Mouse (Mus musculus) hindlimb bud, embryonic 11.5 days (tissue): Measurements from ENCODE around the gene H1fx.
"Not testable (repeated sequence)": the region's sequence is repeated elsewhere in the genome, so short reads cannot be mapped to it uniquely, and the experiment has no call there.

Source experiments
- DNase-seq: peaks from one replicate; pipeline ENCODE4 v3.0.0-alpha.2; 2012; ENCODE audit warnings: low read depth, low spot score; ENCODE audit errors: extremely low spot score

Gene H1fx

GRCm38 (mm10) chr6:87981547-87982256, at the start of gene H1fx:
Gene H1fx, minus strand, starts transcription at chr6:87981637.
- DNase-seq: no peak

DNA sequence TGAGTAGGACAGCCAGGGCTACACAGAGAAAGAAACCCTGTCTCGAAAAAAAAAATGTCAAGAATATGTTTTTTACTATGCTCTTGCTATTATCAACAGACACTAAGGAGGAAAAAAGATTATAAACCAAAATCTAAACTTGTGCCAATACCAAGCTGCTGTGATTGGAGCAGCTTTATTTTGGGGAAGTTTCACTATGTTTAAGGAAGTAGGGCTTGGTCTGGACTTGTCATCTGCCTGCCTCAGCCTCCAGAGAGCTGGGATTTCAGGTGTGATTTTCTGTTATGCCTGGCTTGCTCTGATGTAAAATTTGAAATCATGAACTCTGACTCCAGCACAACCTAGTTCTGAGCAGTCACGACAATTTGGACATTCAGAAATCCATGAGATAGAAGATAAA, 49.0 kb upstream of the H1fx start:
- DNase-seq: no peak

- DNase-seq: no peak
Measured at GRCm38 (mm10) chr6:88027390-88027789, 46.0 kb upstream of the H1fx start.

- DNase-seq: no peak
Measured at GRCm38 (mm10) chr6:88023316-88023890, 42.0 kb upstream of the H1fx start.

DNA sequence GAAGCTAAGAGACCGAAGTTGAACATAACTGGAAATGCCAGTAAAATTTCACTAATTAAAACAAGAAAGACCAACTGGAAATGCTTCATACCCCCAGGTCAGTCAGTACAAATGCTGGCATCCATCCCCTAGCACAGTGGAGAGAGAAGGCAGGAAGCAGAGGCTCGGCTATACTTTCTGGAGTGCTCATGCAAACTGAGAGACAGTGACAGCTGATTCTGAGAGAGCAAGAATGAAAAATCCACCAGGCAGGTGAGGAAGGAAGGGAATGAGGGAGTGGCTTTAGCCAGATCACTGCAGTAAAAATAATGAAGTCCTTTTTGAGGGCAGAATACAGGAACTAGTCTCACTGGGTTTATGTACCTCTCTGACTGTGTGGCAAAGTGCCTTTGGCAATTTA, 37.7 kb upstream of the H1fx start:
- DNase-seq: no peak

DNA sequence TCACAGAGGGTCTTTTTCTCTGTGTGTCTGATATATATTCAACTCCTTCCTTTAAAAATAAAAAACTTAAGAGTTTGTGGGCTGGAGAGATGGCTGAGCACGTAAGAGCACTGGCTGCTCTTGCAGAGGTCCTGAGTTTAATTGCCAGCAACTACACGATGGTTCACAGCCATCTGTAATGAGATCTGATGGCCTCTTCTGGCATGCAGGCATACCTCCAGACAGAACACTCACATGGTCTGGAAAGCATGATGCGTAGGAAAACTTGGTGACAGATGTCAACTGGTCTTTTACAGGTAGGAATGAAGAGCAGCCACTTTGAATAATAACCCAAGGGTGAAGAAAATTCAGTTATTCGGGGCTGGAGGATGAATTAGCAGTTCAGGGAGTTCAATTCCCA, 36.4 kb upstream of the H1fx start:
- DNase-seq: no peak

DNA sequence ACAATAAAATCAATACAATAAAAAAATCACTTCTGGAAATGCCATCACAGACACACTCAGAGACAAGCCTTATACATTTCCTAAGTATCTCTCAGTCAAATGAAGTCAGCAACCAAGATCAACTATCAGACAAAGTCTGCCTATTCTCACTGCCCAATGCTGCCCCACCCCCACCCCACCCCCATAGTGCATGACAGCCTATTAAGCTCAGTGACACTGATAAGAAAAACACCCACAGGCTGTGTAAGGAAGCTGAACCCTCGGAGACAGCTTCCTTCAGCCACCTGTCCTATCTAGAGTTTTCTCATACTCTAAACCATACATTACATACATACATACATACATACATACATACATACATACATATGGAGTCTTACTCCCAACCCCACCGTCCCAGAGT, 34.4 kb upstream of the H1fx start:
- DNase-seq: no peak

DNA sequence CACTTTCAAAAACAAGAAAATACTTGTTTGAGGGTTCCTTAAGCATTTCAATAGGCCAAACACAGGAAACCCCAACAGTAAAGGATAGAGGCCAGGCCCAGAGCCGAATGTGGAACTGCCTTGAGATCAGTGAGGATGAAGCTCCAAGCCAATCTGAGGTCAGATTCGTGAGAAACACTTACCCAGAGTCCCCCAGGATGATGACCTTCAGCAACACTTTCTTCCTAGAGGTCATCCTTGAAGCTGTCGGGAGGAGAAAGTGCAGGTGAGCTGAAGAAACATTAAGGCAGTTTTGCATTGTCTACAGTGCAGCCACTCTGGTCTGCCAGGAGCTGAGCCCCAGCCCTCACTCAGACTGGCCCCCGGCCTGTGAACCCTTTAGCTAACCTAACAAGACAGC, 32.0 kb upstream of the H1fx start:
- DNase-seq: no peak

- DNase-seq: no peak
Measured at GRCm38 (mm10) chr6:88012601-88013000, 31.2 kb upstream of the H1fx start.

- DNase-seq: not testable (repeated sequence)
Measured at GRCm38 (mm10) chr6:88011106-88011505, 29.7 kb upstream of the H1fx start.

- no peak for DNase-seq
Measured at GRCm38 (mm10) chr6:88009209-88009608, 27.8 kb upstream of the H1fx start.

GRCm38 (mm10) chr6:88004773-88005172, 23.3 kb upstream of the H1fx start:
- DNase-seq: not testable (repeated sequence)

DNA sequence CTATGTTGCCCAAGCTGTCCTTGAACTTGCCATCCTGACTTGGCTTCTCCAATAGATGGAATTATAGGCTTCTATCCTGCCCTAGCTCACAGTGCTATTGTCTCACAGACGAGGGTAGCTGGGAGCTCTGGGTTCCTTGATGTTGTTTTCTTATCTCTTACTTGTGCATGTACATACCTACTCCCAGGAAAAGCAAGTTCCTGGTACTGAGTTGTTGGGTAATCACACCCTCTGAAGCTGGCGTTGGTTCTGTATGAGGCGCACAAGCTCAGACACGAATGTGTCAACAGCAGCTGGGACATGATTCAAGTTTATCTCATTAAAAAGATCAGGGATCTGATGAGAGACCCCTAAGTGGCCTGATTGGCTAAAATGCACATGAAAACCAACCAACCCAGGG, 22.0 kb upstream of the H1fx start:
- no peak for DNase-seq

DNA sequence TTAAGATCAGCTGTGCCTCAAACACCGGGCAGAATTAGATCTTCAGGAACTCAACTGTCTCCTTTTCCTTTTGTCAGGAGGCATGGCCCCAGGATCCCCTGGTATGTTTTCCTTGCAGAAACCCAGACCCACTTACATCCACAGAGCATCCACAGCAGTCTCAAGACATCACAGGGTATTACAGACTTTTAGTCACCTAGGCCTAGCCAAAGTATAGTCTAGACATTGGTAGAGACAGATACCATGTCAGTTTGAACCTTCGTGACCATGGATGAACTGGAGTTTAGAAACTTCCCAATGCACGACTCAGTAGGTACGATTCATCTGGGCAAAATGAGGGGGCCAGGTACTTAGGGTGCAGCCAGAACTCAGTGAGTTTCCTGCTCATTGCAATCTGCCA, 16.9 kb upstream of the H1fx start:
- no peak for DNase-seq

DNA sequence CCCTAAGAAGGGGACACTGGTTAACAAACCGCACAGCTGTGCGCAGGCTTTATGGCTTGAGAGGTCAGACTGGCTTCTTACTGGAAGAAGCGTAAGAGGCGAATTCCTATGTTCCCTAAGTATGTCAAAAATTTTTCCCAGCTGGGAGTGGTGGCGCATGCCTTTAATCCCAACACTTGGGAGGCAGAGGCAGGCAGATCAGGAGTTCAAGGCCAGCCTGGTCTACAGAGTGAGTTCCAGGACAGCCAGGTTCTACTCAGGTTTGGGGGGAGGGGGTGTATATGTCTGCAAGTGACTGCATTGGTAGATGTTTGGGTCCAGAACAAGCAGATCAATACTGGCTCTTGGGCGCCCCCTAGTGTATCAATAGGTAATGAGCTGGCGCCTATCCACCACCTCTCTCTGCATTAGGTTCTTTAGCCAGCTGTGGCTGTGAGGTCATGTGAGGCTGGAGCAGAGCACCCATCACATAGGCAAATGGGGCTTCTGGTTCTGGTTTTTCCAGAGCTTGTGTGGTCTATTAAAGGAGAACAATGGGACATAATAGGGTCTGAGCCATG, 16.3 kb upstream of the H1fx start:
- DNase-seq: no peak

GRCm38 (mm10) chr6:87996606-87997005, 15.2 kb upstream of the H1fx start:
- DNase-seq: no peak

DNA sequence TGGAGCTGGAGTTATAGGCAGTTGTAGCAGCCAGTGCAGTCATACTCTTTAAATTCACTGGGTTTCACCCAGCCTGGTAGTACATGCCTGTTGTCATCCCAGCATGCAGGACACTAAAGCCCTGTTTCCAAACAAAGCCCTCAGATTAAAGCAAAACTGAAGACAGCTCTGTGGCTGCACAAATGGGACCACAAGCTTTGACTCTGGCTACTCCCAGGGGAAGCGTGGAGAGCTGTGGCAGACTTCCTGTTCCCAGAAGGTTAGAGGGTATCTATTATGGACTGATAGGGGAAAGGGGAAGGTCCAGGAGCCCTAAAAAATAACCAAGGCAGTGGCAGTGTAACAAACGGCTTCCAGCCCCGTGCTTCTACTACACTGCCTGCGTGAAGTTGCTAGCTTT, 14.1 kb upstream of the H1fx start:
- DNase-seq: no peak

- DNase-seq: no peak
Measured at GRCm38 (mm10) chr6:87993790-87994571, 12.5 kb upstream of the H1fx start.

GRCm38 (mm10) chr6:87992733-87993132, 11.3 kb upstream of the H1fx start:
- no peak for DNase-seq

- DNase-seq: no peak
Measured at GRCm38 (mm10) chr6:87991886-87992285, 10.4 kb upstream of the H1fx start.

DNA sequence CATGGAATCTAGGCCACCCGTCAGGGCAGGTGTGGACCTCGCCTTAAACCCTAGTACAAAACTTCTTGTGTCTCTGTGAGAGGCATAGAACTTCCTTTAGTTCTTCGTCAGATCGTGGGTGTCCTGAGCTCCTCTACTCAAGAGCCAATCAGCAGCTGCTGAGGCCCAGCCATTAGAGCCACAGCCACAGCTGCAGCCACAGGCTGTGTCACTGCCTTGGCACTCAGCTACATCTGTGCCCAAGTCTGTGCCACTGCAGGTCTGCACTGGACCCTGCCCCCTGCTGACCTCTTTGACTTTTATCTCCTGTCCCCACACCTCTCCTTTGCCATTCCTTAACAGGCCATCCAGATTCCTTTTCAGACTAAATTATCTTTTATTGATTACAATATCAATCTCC, 9.8 kb upstream of the H1fx start:
- no peak for DNase-seq

GRCm38 (mm10) chr6:87982506-87982905, 1.1 kb upstream of the H1fx start:
- no peak for DNase-seq
